Mouse (Mus musculus) heart, embryonic 11.5 days (tissue): ENCODE measurements around the gene Gpr107. TPM values are rescaled to one million over a fixed set of nuclear protein-coding genes. Genes with fewer than 3 reads are reported as not detected.

Experiments
- ATAC-seq: fragments of 200-750 bp; cut with Nextera tagmentation; replicated peaks from 2 replicates; pipeline ENCODE4 v1.8.0; 2017; ENCODE audit warnings: moderate library complexity; ENCODE audit not compliant: insufficient number of reproducible peaks, low FRiP score, low TSS enrichment
- H3K27ac ChIP-seq: fragments of 300-500 bp; sonication (generic); 2 replicates; pipeline ENCODE4 v1.5.1; 2014; ENCODE audit warnings: mild to moderate bottlenecking, low read depth, low read length
- H3K27me3 ChIP-seq: fragments of 300-500 bp; sonication (generic); 2 replicates; pipeline ENCODE4 v1.6.1; 2014; ENCODE audit warnings: mild to moderate bottlenecking, low read length, mixed read lengths; ENCODE audit not compliant: control insufficient read depth, insufficient read depth
- H3K36me3 ChIP-seq: fragments of 300-500 bp; sonication (generic); 2 replicates; pipeline ENCODE4 v1.6.1; 2014; ENCODE audit warnings: mild to moderate bottlenecking, low read length, moderate library complexity, mixed read lengths; ENCODE audit not compliant: control insufficient read depth, insufficient read depth
- H3K4me1 ChIP-seq: fragments of 300-500 bp; sonication (generic); 2 replicates; pipeline ENCODE4 v1.6.1; 2014; ENCODE audit warnings: low read length; ENCODE audit not compliant: control insufficient read depth, insufficient read depth
- H3K4me2 ChIP-seq: fragments of 300-500 bp; sonication (generic); 2 replicates; pipeline ENCODE4 v1.6.1; 2014; ENCODE audit warnings: mild to moderate bottlenecking, moderate library complexity
- H3K4me3 ChIP-seq: fragments of 300-500 bp; sonication (generic); 2 replicates; pipeline ENCODE4 v1.5.1; 2014; ENCODE audit warnings: low read depth, low read length
- H3K9ac ChIP-seq: fragments of 300-500 bp; sonication (generic); 2 replicates; pipeline ENCODE4 v1.6.1; 2014; ENCODE audit warnings: mild to moderate bottlenecking, low read depth, low read length, moderate library complexity
- H3K9me3 ChIP-seq: fragments of 300-500 bp; sonication (generic); replicated peaks from 2 replicates; pipeline ENCODE4 v1.6.1; 2016; ENCODE audit warnings: low read length; ENCODE audit not compliant: control insufficient read depth
- WGBS: fragments of 180-500 bp; shearing (Covaris S2); extraction: QIAGEN DNeasy Blood & Tissue Kit; methylation state at CpG from one replicate; pipeline ENCODE4 v1.1.7; 2014; ENCODE audit not compliant: insufficient replicate concordance; 5-methylcytosine and 5-hydroxymethylcytosine counted together
- polyA plus RNA-seq: library from polyadenylated mRNA; unstranded; fragments of >200 nt; fragmentation: Nextera tagmentation; extraction: Ambion mirVana; gene quantifications from 2 replicates; pipeline ENCODE4 v1.2.1, GENCODE M21; 2014

Gpr107 gene
- polyA plus RNA-seq, result 30.4 and 33.8 TPM in 2 replicates

- Histone ChIP-seq H3K4me1 (peaks cover 16% of the 10 kb centered on the region), H3K36me3 (peaks cover 3% of the 10 kb centered on the region; the same call in 1 of the 2 replicates), H3K4me2 (peak within 1 kb of the TSS; percentile 86), H3K4me3 (peak within 1 kb of the TSS; percentile 96), H3K27me3 (no peaks in the 10 kb centered on the region), H3K9me3 (no peaks in the 10 kb centered on the region), H3K27ac (peak within 1 kb of the TSS; percentile 75), H3K9ac (peak within 1 kb of the TSS; percentile 92)
- peak; percentile 83 for ATAC-seq
- WGBS, result 1% methylated on average over 53 of the region's 53 CpGs
Measured at GRCm38 (mm10) chr2:31151892-31152812, at the start of gene Gpr107. Gene Gpr107, plus strand, starts transcription at chr2:31152316.

- WGBS, result 64% methylated on average over 8 of the region's 8 CpGs
Measured at GRCm38 (mm10) chr2:31103321-31103720, 48.8 kb upstream of the Gpr107 start.

GRCm38 (mm10) chr2:31105279-31105678 is 46.8 kb upstream of the Gpr107 start:
- 68% methylated on average over 3 of the region's 3 CpGs for WGBS
- ATAC-seq, result no peak
- peaks cover 38% of the 10 kb centered on the region for H3K4me1 ChIP-seq

More at GRCm38 (mm10) chr2:31103321-31103720, 48.8 kb upstream of the Gpr107 start:
- Histone ChIP-seq H3K27ac (no peak overlapping the region), H3K4me3 (no peak overlapping the region), H3K4me2 (no peak overlapping the region), H3K27me3 (no peaks in the 10 kb centered on the region), H3K4me1 (peaks cover 32% of the 10 kb centered on the region), H3K36me3 (no peaks in the 10 kb centered on the region), H3K9ac (no peak overlapping the region), H3K9me3 (no peaks in the 10 kb centered on the region)
- ATAC-seq, result no peak

GRCm38 (mm10) chr2:31106004-31106403 is 46.1 kb upstream of the Gpr107 start:
- no peak overlapping the region for H3K4me2 ChIP-seq
- no peak overlapping the region for H3K27ac ChIP-seq
- H3K4me1 ChIP-seq, result peaks cover 35% of the 10 kb centered on the region
- H3K9ac ChIP-seq, result no peak overlapping the region
- H3K4me3 ChIP-seq, result no peak overlapping the region
- 77% methylated on average over 3 of the region's 3 CpGs for WGBS
- H3K27me3 ChIP-seq, result no peaks in the 10 kb centered on the region
- H3K9me3 ChIP-seq, result no peaks in the 10 kb centered on the region
- no peaks in the 10 kb centered on the region for H3K36me3 ChIP-seq
- no peak for ATAC-seq

More at GRCm38 (mm10) chr2:31105279-31105678, 46.8 kb upstream of the Gpr107 start:
- H3K4me3 ChIP-seq, result no peak overlapping the region
- no peak overlapping the region for H3K9ac ChIP-seq
- no peak overlapping the region for H3K27ac ChIP-seq
- no peaks in the 10 kb centered on the region for H3K9me3 ChIP-seq
- no peak overlapping the region for H3K4me2 ChIP-seq
- H3K27me3 ChIP-seq, result no peaks in the 10 kb centered on the region
- no peaks in the 10 kb centered on the region for H3K36me3 ChIP-seq

GRCm38 (mm10) chr2:31106621-31107320 is 45.3 kb upstream of the Gpr107 start:
- Histone ChIP-seq H3K4me1 (peaks cover 32% of the 10 kb centered on the region), H3K27ac (peak overlapping the region; percentile 75), H3K27me3 (no peaks in the 10 kb centered on the region), H3K4me3 (no peak overlapping the region), H3K4me2 (peak overlapping the region; percentile 45), H3K9me3 (no peaks in the 10 kb centered on the region), H3K36me3 (no peaks in the 10 kb centered on the region), H3K9ac (peak overlapping the region; percentile 56)
- ATAC-seq, result no peak; the same call in 1 of the 2 replicates
- 17% methylated on average over 11 of the region's 11 CpGs for WGBS

- H3K4me3 ChIP-seq, result no peak overlapping the region
- no peak for ATAC-seq
- H3K4me2 ChIP-seq, result no peak overlapping the region
- H3K27me3 ChIP-seq, result no peaks in the 10 kb centered on the region
- H3K27ac ChIP-seq, result no peak overlapping the region
- 49% methylated on average over 6 of the region's 6 CpGs for WGBS
- H3K36me3 ChIP-seq, result no peaks in the 10 kb centered on the region
- no peak overlapping the region for H3K9ac ChIP-seq
- H3K9me3 ChIP-seq, result no peaks in the 10 kb centered on the region
- peaks cover 32% of the 10 kb centered on the region for H3K4me1 ChIP-seq
Measured at GRCm38 (mm10) chr2:31108186-31108585, 43.9 kb upstream of the Gpr107 start.

- Histone ChIP-seq H3K9ac (no peak overlapping the region), H3K9me3 (no peaks in the 10 kb centered on the region), H3K27me3 (no peaks in the 10 kb centered on the region), H3K4me3 (no peak overlapping the region), H3K4me2 (no peak overlapping the region), H3K27ac (no peak overlapping the region), H3K4me1 (peaks cover 31% of the 10 kb centered on the region), H3K36me3 (peaks cover 5% of the 10 kb centered on the region; the same call in 1 of the 2 replicates)
- no peak for ATAC-seq
- WGBS, result 51% methylated on average over 12 of the region's 12 CpGs
Measured at GRCm38 (mm10) chr2:31109960-31110548, 42.1 kb upstream of the Gpr107 start.

GRCm38 (mm10) chr2:31111685-31112084 is 40.4 kb upstream of the Gpr107 start:
- Histone ChIP-seq H3K36me3 (peaks cover 5% of the 10 kb centered on the region; the same call in 1 of the 2 replicates), H3K9me3 (no peaks in the 10 kb centered on the region), H3K27me3 (no peaks in the 10 kb centered on the region), H3K4me3 (no peak overlapping the region), H3K4me2 (no peak overlapping the region), H3K4me1 (peaks cover 33% of the 10 kb centered on the region), H3K27ac (no peak overlapping the region), H3K9ac (no peak overlapping the region)
- ATAC-seq, result no peak
- WGBS, result 70% methylated on average over 6 of the region's 6 CpGs
